Mouse (Mus musculus): ENCODE measurements around the gene Wsb1. TPM values are rescaled to one million over a fixed set of nuclear protein-coding genes. Genes with fewer than 3 reads are reported as not detected.
A peak's percentile ranks its signal among the peaks of the same experiment; 100 is the strongest.

The Wsb1 gene
- total and polyA plus RNA-seq, 2 experiments from 2014 or later: 227 to 230 TPM

- TF ChIP-seq CTCF (IDR thresholded peaks at IDR 0.05): peak; percentile 95
- Histone ChIP-seq H3K9ac (replicated peaks; ENCODE audit: low read length, poor library complexity, severe bottlenecking) (no peak overlapping the region), H3K27me3 (ENCODE audit: insufficient read depth, low read length) (no peaks in the 10 kb centered on the region), H3K9me3 (ENCODE audit: low read length) (no peaks in the 10 kb centered on the region), H3K4me3 (ENCODE audit: low read depth, low read length) (no peak overlapping the region), H3K27ac (ENCODE audit: low read depth, low read length) (no peak overlapping the region), H3K4me2 (ENCODE audit: low read depth, low read length, poor library complexity, severe bottlenecking) (no peak overlapping the region), H3K4me1 (ENCODE audit: insufficient read depth, low read length) (no peaks in the 10 kb centered on the region), H3K36me3 (ENCODE audit: insufficient read depth, low read length) (no peaks in the 10 kb centered on the region)
- DNase-seq (ENCODE audit: low spot score): peak; percentile 64
- no peak for ATAC-seq (ENCODE audit: low FRiP score)
- 49% methylated on average over 1 of the region's 1 CpGs for WGBS
Measured at GRCm38 (mm10) chr11:79296167-79296566, 41.7 kb upstream of the Wsb1 start.

GRCm38 (mm10) chr11:79293971-79294370, 39.5 kb upstream of the Wsb1 start:
- no peak for ATAC-seq (ENCODE audit: low FRiP score)
- no peak overlapping the region for H3K4me3 ChIP-seq (ENCODE audit: low read depth, low read length)
- WGBS: 50% methylated on average over 1 of the region's 1 CpGs
- no peak overlapping the region for H3K4me2 ChIP-seq (ENCODE audit: low read depth, low read length, poor library complexity, severe bottlenecking)
- no peak overlapping the region for H3K27ac ChIP-seq (ENCODE audit: low read depth, low read length)
- H3K9ac ChIP-seq (replicated peaks; ENCODE audit: low read length, poor library complexity, severe bottlenecking): no peak overlapping the region
- H3K27me3 ChIP-seq (ENCODE audit: insufficient read depth, low read length): no peaks in the 10 kb centered on the region
- no peaks in the 10 kb centered on the region for H3K9me3 ChIP-seq (ENCODE audit: low read length)
- no peak for TF ChIP-seq CTCF (IDR thresholded peaks at IDR 0.05)
- peak; percentile 37 for DNase-seq (ENCODE audit: low spot score)
- H3K4me1 ChIP-seq (ENCODE audit: insufficient read depth, low read length): no peaks in the 10 kb centered on the region
- no peaks in the 10 kb centered on the region for H3K36me3 ChIP-seq (ENCODE audit: insufficient read depth, low read length)

GRCm38 (mm10) chr11:79293025-79293424, 38.6 kb upstream of the Wsb1 start:
- Histone ChIP-seq H3K4me3 (ENCODE audit: low read depth, low read length) (no peak overlapping the region), H3K27me3 (ENCODE audit: insufficient read depth, low read length) (no peaks in the 10 kb centered on the region), H3K9ac (replicated peaks; ENCODE audit: low read length, poor library complexity, severe bottlenecking) (no peak overlapping the region), H3K9me3 (ENCODE audit: low read length) (no peaks in the 10 kb centered on the region), H3K4me2 (ENCODE audit: low read depth, low read length, poor library complexity, severe bottlenecking) (no peak overlapping the region), H3K27ac (ENCODE audit: low read depth, low read length) (no peak overlapping the region), H3K36me3 (ENCODE audit: insufficient read depth, low read length) (no peaks in the 10 kb centered on the region), H3K4me1 (ENCODE audit: insufficient read depth, low read length) (no peaks in the 10 kb centered on the region)
- WGBS: 89% methylated on average over 3 of the region's 3 CpGs
- DNase-seq (ENCODE audit: low spot score): no peak
- no peak for TF ChIP-seq CTCF (IDR thresholded peaks at IDR 0.05)
- no peak for ATAC-seq (ENCODE audit: low FRiP score)

DNA sequence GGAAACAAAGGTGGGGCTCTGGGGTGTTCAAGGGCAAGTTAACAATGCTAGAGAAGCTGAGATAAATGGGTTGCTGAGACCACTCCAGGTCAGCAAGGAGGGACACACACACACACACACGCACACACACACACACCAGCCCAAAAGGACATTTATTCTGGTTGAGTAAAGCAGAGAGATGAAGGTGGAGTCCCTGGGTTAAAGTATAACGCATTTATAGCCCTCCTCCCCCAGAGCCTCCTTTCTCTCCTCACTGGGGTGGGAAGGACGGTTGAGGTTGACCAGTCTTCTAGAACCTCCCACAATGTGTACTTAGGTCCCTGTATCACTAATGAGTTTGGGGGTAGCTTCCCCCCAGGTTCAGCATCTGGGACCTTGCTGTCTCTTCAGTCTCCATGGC, 37.7 kb upstream of the Wsb1 start:
- Histone ChIP-seq H3K27ac (ENCODE audit: low read depth, low read length) (no peak overlapping the region), H3K4me2 (ENCODE audit: low read depth, low read length, poor library complexity, severe bottlenecking) (no peak overlapping the region), H3K4me1 (ENCODE audit: insufficient read depth, low read length) (no peaks in the 10 kb centered on the region), H3K27me3 (ENCODE audit: insufficient read depth, low read length) (no peaks in the 10 kb centered on the region), H3K4me3 (ENCODE audit: low read depth, low read length) (no peak overlapping the region), H3K9ac (replicated peaks; ENCODE audit: low read length, poor library complexity, severe bottlenecking) (no peak overlapping the region), H3K9me3 (ENCODE audit: low read length) (no peaks in the 10 kb centered on the region), H3K36me3 (ENCODE audit: insufficient read depth, low read length) (no peaks in the 10 kb centered on the region)
- 90% methylated on average over 3 of the region's 3 CpGs for WGBS
- ATAC-seq (ENCODE audit: low FRiP score) (no peak), DNase-seq (ENCODE audit: low spot score) (no peak)
- no peak for TF ChIP-seq CTCF (IDR thresholded peaks at IDR 0.05)

- no peaks in the 10 kb centered on the region for H3K4me1 ChIP-seq (ENCODE audit: insufficient read depth, low read length)
- H3K4me3 ChIP-seq (ENCODE audit: low read depth, low read length): no peak overlapping the region
- H3K27ac ChIP-seq (ENCODE audit: low read depth, low read length): no peak overlapping the region
- DNase-seq (ENCODE audit: low spot score) (no peak), ATAC-seq (ENCODE audit: low FRiP score) (no peak)
- H3K9ac ChIP-seq (replicated peaks; ENCODE audit: low read length, poor library complexity, severe bottlenecking): no peak overlapping the region
- WGBS: 79% methylated on average over 5 of the region's 5 CpGs
- no peaks in the 10 kb centered on the region for H3K36me3 ChIP-seq (ENCODE audit: insufficient read depth, low read length)
- TF ChIP-seq CTCF (IDR thresholded peaks at IDR 0.05): no peak
- no peaks in the 10 kb centered on the region for H3K27me3 ChIP-seq (ENCODE audit: insufficient read depth, low read length)
- H3K9me3 ChIP-seq (ENCODE audit: low read length): no peaks in the 10 kb centered on the region
- H3K4me2 ChIP-seq (ENCODE audit: low read depth, low read length, poor library complexity, severe bottlenecking): no peak overlapping the region
Measured at GRCm38 (mm10) chr11:79291651-79292050, 37.2 kb upstream of the Wsb1 start.

- ATAC-seq (ENCODE audit: low FRiP score): no peak
- no peak overlapping the region for H3K9ac ChIP-seq (replicated peaks; ENCODE audit: low read length, poor library complexity, severe bottlenecking)
- WGBS: 45% methylated on average over 2 of the region's 2 CpGs
Measured at GRCm38 (mm10) chr11:79290473-79290872, 36.0 kb upstream of the Wsb1 start.

More at GRCm38 (mm10) chr11:79290473-79290872, 36.0 kb upstream of the Wsb1 start:
- Histone ChIP-seq H3K9me3 (ENCODE audit: low read length) (no peaks in the 10 kb centered on the region), H3K4me3 (ENCODE audit: low read depth, low read length) (no peak overlapping the region), H3K4me1 (ENCODE audit: insufficient read depth, low read length) (no peaks in the 10 kb centered on the region), H3K36me3 (ENCODE audit: insufficient read depth, low read length) (no peaks in the 10 kb centered on the region), H3K27ac (ENCODE audit: low read depth, low read length) (no peak overlapping the region), H3K27me3 (ENCODE audit: insufficient read depth, low read length) (no peaks in the 10 kb centered on the region), H3K4me2 (ENCODE audit: low read depth, low read length, poor library complexity, severe bottlenecking) (no peak overlapping the region)
- peak; percentile 64 for DNase-seq (ENCODE audit: low spot score)
- TF ChIP-seq CTCF (IDR thresholded peaks at IDR 0.05): peak; percentile 79

Data from midbrain, postnatal 0 days (tissue).